Mouse (Mus musculus) MEL (cell line): ENCODE data around the gene Cmya5. TPM values are rescaled to one million over a fixed set of nuclear protein-coding genes. Genes with fewer than 3 reads are reported as not detected.

Experiments
- DNase-seq: peaks from one replicate; pipeline ENCODE4 v3.0.0; 2011; ENCODE audit warnings: low read depth, low spot score
- H3K27ac ChIP-seq: 2 replicates; pipeline ENCODE4 v1.5.1; 2012; ENCODE audit warnings: low read depth, mild to moderate bottlenecking, control low read depth, low read length, moderate library complexity; ENCODE audit not compliant: control insufficient read depth
- H3K27me3 ChIP-seq, 2 experiments: fragments of 150-350 bp in 1 of 2; sonication (generic) in 1 of 2; 2 replicates each; pipeline ENCODE4 v1.6.1; 2012; ENCODE audit warnings: low read length in 2 of 2, mild to moderate bottlenecking in 2 of 2, improper control_type of control experiment in 1 of 2, moderate library complexity in 1 of 2; ENCODE audit not compliant: insufficient read depth in 2 of 2, control insufficient read depth in 1 of 2
- H3K36me3 ChIP-seq, 2 experiments: 2 replicates each; pipeline ENCODE4 v1.6.1; 2012 to 2014; ENCODE audit warnings: low read length in 2 of 2, improper control_type of control experiment in 1 of 2, inconsistent platforms in 1 of 2, mild to moderate bottlenecking in 1 of 2; ENCODE audit not compliant: insufficient read depth in 2 of 2, control insufficient read depth in 1 of 2
- H3K4me1 ChIP-seq, 2 experiments: fragments of 150-350 bp in 1 of 2; sonication (generic) in 1 of 2; 2 replicates each; pipeline ENCODE4 v1.6.1; 2012; ENCODE audit warnings: low read length in 2 of 2, improper control_type of control experiment in 1 of 2, mild to moderate bottlenecking in 1 of 2; ENCODE audit not compliant: insufficient read depth in 2 of 2, control insufficient read depth in 1 of 2
- H3K4me3 ChIP-seq, 2 experiments: fragments of 150-350 bp in 1 of 2; sonication (generic) in 1 of 2; 2 replicates each; pipeline ENCODE4 v1.5.1; 2012; ENCODE audit warnings: low read depth in 2 of 2, low read length in 2 of 2, mild to moderate bottlenecking in 2 of 2, moderate library complexity in 2 of 2, control low read depth in 1 of 2, improper control_type of control experiment in 1 of 2; ENCODE audit not compliant: control insufficient read depth in 1 of 2, insufficient read depth in 1 of 2
- H3K79me2 ChIP-seq: 2 replicates; pipeline ENCODE4 v1.6.1; 2012; ENCODE audit warnings: mild to moderate bottlenecking, low read length, moderate library complexity; ENCODE audit not compliant: control insufficient read depth, poor library complexity, insufficient read depth
- H3K9ac ChIP-seq: 2 replicates; pipeline ENCODE4 v1.6.1; 2012; ENCODE audit warnings: low read depth, mild to moderate bottlenecking, control low read depth, low read length, moderate library complexity; ENCODE audit not compliant: control insufficient read depth, poor library complexity, severe bottlenecking
- H3K9me3 ChIP-seq: fragments of 150-350 bp; sonication (generic); replicated peaks from 2 replicates; pipeline ENCODE4 v1.6.1; 2012; ENCODE audit warnings: mild to moderate bottlenecking, low read length, improper control_type of control experiment, moderate library complexity; ENCODE audit not compliant: insufficient read depth
- CHD1 ChIP-seq: IDR thresholded peaks from 2 replicates; pipeline ENCODE4 v1.6.1; 2012; ENCODE audit warnings: low read depth, mild to moderate bottlenecking, inconsistent platforms, low read length, improper control_type of control experiment
- CTCF ChIP-seq, 3 experiments: IDR thresholded peaks in 2 of 3; conservative IDR thresholded peaks in 1 of 3; 2 replicates each; pipeline ENCODE4 v1.5.1; 2011 to 2012; ENCODE audit warnings: low read length in 3 of 3, low read depth in 2 of 3, mild to moderate bottlenecking in 2 of 3, improper control_type of control experiment in 1 of 3, inconsistent platforms in 1 of 3, mixed read lengths in 1 of 3, moderate library complexity in 1 of 3; ENCODE audit not compliant: control insufficient read depth in 1 of 3, insufficient read depth in 1 of 3, poor library complexity in 1 of 3, severe bottlenecking in 1 of 3
- HCFC1 ChIP-seq: IDR thresholded peaks from 2 replicates; pipeline ENCODE4 v1.6.1; 2012; ENCODE audit warnings: low read depth, mild to moderate bottlenecking, inconsistent platforms, low read length, improper control_type of control experiment, moderate library complexity
- JUND ChIP-seq: IDR thresholded peaks from 2 replicates; pipeline ENCODE4 v1.6.1; 2011; ENCODE audit warnings: low read depth, mild to moderate bottlenecking, improper control_type of control experiment, low read length
- KAT2A ChIP-seq: conservative IDR thresholded peaks from 2 replicates; pipeline ENCODE4 v1.6.1; 2012; ENCODE audit warnings: low read depth, low read length, improper control_type of control experiment, inconsistent platforms
- MAX ChIP-seq: IDR thresholded peaks from 2 replicates; pipeline ENCODE4 v1.6.1; 2011; ENCODE audit warnings: low read length, improper control_type of control experiment
- MEF2A ChIP-seq: IDR thresholded peaks from 2 replicates; pipeline ENCODE4 v1.6.1; 2014; ENCODE audit warnings: low read depth, mild to moderate bottlenecking, inconsistent platforms, low read length, improper control_type of control experiment; ENCODE audit not compliant: poor library complexity, insufficient replicate concordance, severe bottlenecking; ENCODE audit errors: extremely low read depth
- MXI1 ChIP-seq: IDR thresholded peaks from 2 replicates; pipeline ENCODE4 v1.6.1; 2011; ENCODE audit warnings: mild to moderate bottlenecking, low read depth, low read length, improper control_type of control experiment
- MYB ChIP-seq: IDR thresholded peaks from 2 replicates; pipeline ENCODE4 v1.6.1; 2011; ENCODE audit warnings: mild to moderate bottlenecking, low read depth, low read length, improper control_type of control experiment
- MYC ChIP-seq: IDR thresholded peaks from 2 replicates; pipeline ENCODE4 v1.6.1; 2011; ENCODE audit warnings: low read depth, mild to moderate bottlenecking, low read length, improper control_type of control experiment, moderate library complexity
- NELFE ChIP-seq: IDR thresholded peaks from 2 replicates; pipeline ENCODE4 v1.6.1; 2011; ENCODE audit warnings: low read depth, low read length, improper control_type of control experiment
- NRF1 ChIP-seq: IDR thresholded peaks from 2 replicates; pipeline ENCODE4 v1.6.1; 2014; ENCODE audit warnings: low read depth, mild to moderate bottlenecking, inconsistent platforms, low read length, improper control_type of control experiment, moderate library complexity; ENCODE audit not compliant: poor library complexity, insufficient read depth, severe bottlenecking
- POLR2A ChIP-seq, 2 experiments: IDR thresholded peaks; 2 replicates each; pipeline ENCODE4 v1.6.1; 2011 to 2012; ENCODE audit warnings: low read length in 2 of 2, mild to moderate bottlenecking in 2 of 2, control low read depth in 1 of 2, improper control_type of control experiment in 1 of 2, low read depth in 1 of 2, moderate library complexity in 1 of 2; ENCODE audit not compliant: control insufficient read depth in 1 of 2, insufficient read depth in 1 of 2, poor library complexity in 1 of 2
- POLR2AphosphoS2 ChIP-seq: IDR thresholded peaks from 2 replicates; pipeline ENCODE4 v1.6.1; 2011; ENCODE audit warnings: low read length, improper control_type of control experiment
- POLR2AphosphoS5 ChIP-seq: IDR thresholded peaks from 2 replicates; pipeline ENCODE4 v1.6.1; 2012; ENCODE audit warnings: low read depth, borderline replicate concordance, mild to moderate bottlenecking, inconsistent platforms, low read length, moderate library complexity, mixed read lengths
- RAD21 ChIP-seq: IDR thresholded peaks from 2 replicates; pipeline ENCODE4 v1.6.1; 2011; ENCODE audit warnings: mild to moderate bottlenecking, low read depth, low read length, improper control_type of control experiment
- RCOR1 ChIP-seq: IDR thresholded peaks from 2 replicates; pipeline ENCODE4 v1.6.1; 2012; ENCODE audit warnings: low read depth, mild to moderate bottlenecking, inconsistent platforms, low read length, improper control_type of control experiment
- SIN3A ChIP-seq: IDR thresholded peaks from 2 replicates; pipeline ENCODE4 v1.6.1; 2012; ENCODE audit warnings: low read length, improper control_type of control experiment, inconsistent platforms
- SMC3 ChIP-seq: IDR thresholded peaks from 2 replicates; pipeline ENCODE4 v1.6.1; 2011; ENCODE audit warnings: low read depth, low read length, improper control_type of control experiment
- TAL1 ChIP-seq: IDR thresholded peaks from 2 replicates; pipeline ENCODE4 v1.6.1; 2012; ENCODE audit warnings: mild to moderate bottlenecking, inconsistent platforms, low read length, moderate library complexity, mixed read lengths
- TCF12 ChIP-seq: IDR thresholded peaks from 2 replicates; pipeline ENCODE4 v1.6.1; 2014; ENCODE audit warnings: low read depth, mild to moderate bottlenecking, inconsistent platforms, low read length, improper control_type of control experiment, moderate library complexity
- UBTF ChIP-seq: IDR thresholded peaks from 2 replicates; pipeline ENCODE4 v1.6.1; 2012; ENCODE audit warnings: low read depth, mild to moderate bottlenecking, inconsistent platforms, low read length, improper control_type of control experiment, moderate library complexity, borderline replicate concordance; ENCODE audit not compliant: insufficient read depth
- ZMIZ1 ChIP-seq: IDR thresholded peaks from 2 replicates; pipeline ENCODE4 v1.6.1; 2012; ENCODE audit warnings: low read depth, mild to moderate bottlenecking, inconsistent platforms, low read length, improper control_type of control experiment, moderate library complexity
- ZNF384 ChIP-seq: IDR thresholded peaks from 2 replicates; pipeline ENCODE4 v1.6.1; 2012; ENCODE audit warnings: low read depth, mild to moderate bottlenecking, inconsistent platforms, low read length, improper control_type of control experiment
- polyA plus RNA-seq, 2 experiments: library from polyadenylated mRNA; stranded (reverse) in 1 of 2; unstranded in 1 of 2; fragments of >175 nt in 1 of 2; fragments of >200 nt in 1 of 2; gene quantifications; 2 replicates each; pipeline versions ENCODE4 v1.2.1 to v1.2.4; 2012; ENCODE audit warnings: low replicate concordance in 2 of 2, low read depth in 1 of 2; ENCODE audit not compliant: insufficient read length in 2 of 2, insufficient read depth in 1 of 2, missing spikeins in 1 of 2
- total RNA-seq: library from RNA; depleted of rRNA; stranded (reverse); fragments of 300-350 nt; gene quantifications from 2 replicates; pipeline ENCODE4 v1.2.3, GENCODE M21; 2012

The Cmya5 gene
- total and polyA plus RNA-seq, 3 experiments: under 0.01 TPM; not detected in 2

- no peak for DNase-seq
- H3K4me1 ChIP-seq: no peaks in the 10 kb centered on the region; a peak in 2 of 4 replicates
- no peak overlapping the region for H3K9ac ChIP-seq
- H3K9me3 ChIP-seq: no peaks in the 10 kb centered on the region
- peaks cover 4% of the 10 kb centered on the region; the same call in 1 of the 2 replicates for H3K79me2 ChIP-seq
- TF ChIP-seq NELFE (no peak), ZNF384 (no peak), MEF2A (no peak), SMC3 (no peak), CTCF (IDR thresholded peaks at IDR 0.05 in 2 of 3, conservative IDR thresholded peaks at IDR 0.05 in 1 of 3; ENCODE audit: control insufficient read depth in 1 of 3, insufficient read depth in 1 of 3, low read depth in 2 of 3, low read length in 3 of 3, poor library complexity in 1 of 3, severe bottlenecking in 1 of 3) (no peak), TAL1 (no peak), CHD1 (no peak), POLR2AphosphoS2 (no peak), RAD21 (no peak), KAT2A (no peak), MYB (no peak), MAX (no peak), POLR2A (IDR thresholded peaks at IDR 0.05; ENCODE audit: control insufficient read depth in 1 of 2, insufficient read depth in 1 of 2, low read depth in 1 of 2, low read length in 2 of 2, poor library complexity in 1 of 2) (no peak), TCF12 (no peak), HCFC1 (no peak), NRF1 (no peak), JUND (no peak)
- no peaks in the 10 kb centered on the region for H3K27me3 ChIP-seq
- no peak overlapping the region for H3K4me3 ChIP-seq
- H3K27ac ChIP-seq: no peak overlapping the region
- H3K36me3 ChIP-seq: peaks cover 0 to 33% of the 10 kb centered on the region in 2 experiments; a peak in 3 of 4 replicates
These were observed 35.8 kb upstream of the Cmya5 start for GRCm38 (mm10) chr13:93180351-93180750.

GRCm38 (mm10) chr13:93179522-93179921, 35.0 kb upstream of the Cmya5 start:
- Histone ChIP-seq H3K9me3 (no peaks in the 10 kb centered on the region), H3K36me3 (peaks cover 0 to 33% of the 10 kb centered on the region in 2 experiments; a peak in 3 of 4 replicates), H3K27ac (no peak overlapping the region), H3K79me2 (peaks cover 4% of the 10 kb centered on the region; the same call in 1 of the 2 replicates), H3K4me1 (no peaks in the 10 kb centered on the region; a peak in 2 of 4 replicates), H3K27me3 (no peaks in the 10 kb centered on the region), H3K4me3 (no peak overlapping the region), H3K9ac (no peak overlapping the region)
- DNase-seq: no peak
- TF ChIP-seq CHD1: no peak
- no peak for TF ChIP-seq MAX
- TF ChIP-seq POLR2AphosphoS2: no peak
- TF ChIP-seq MEF2A: no peak
- no peak for TF ChIP-seq SIN3A
- no peak for TF ChIP-seq UBTF
- TF ChIP-seq KAT2A: no peak
- no peak for TF ChIP-seq NELFE
- TF ChIP-seq MYC: no peak
- TF ChIP-seq MXI1: no peak
- no peak for TF ChIP-seq RCOR1
- no peak for TF ChIP-seq POLR2AphosphoS5
- no peak for TF ChIP-seq ZMIZ1
- no peak for TF ChIP-seq MYB
- no peak for TF ChIP-seq JUND
- no peak for TF ChIP-seq RAD21
